Mouse (Mus musculus) adipose tissue, adult 10 weeks (tissue): ENCODE data around the gene Wls. TPM values are rescaled to one million over a fixed set of nuclear protein-coding genes. Genes with fewer than 3 reads are reported as not detected.

Experiments
- polyA plus RNA-seq: library from polyadenylated mRNA; stranded (reverse); fragments of 350-450 nt; fragmentation: Illumina TruSeq; extraction: RNeasy Lipid Tissue Mini Kit (QIAGEN cat#74804); gene quantifications from one replicate; pipeline ENCODE4 v1.2.3, GENCODE M21; 2014; ENCODE audit warnings: low read depth, low replicate concordance

The Wls gene
- polyA plus RNA-seq, result 99.7 TPM

DNA sequence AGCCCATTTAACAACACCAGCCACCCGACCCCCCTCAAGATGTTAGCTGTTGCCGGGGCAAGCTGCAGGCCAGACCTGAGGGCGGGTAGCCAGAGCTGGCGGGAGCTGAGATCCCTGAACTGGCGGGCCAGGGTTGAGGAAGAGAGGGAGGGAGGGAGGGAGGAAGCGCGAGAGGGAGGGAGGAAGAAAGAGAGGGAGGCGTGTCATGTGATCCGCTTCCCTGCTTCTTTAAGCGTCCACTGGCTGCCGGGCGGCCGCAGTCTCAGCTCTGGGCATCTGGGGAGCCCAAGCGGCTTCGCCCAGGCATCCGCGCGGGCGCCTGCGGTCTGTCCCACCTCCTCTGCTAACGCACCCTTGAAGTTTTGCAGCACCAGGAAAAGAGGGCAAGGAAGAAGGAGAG, at the start of gene Wls:
Gene Wls (plus strand): TSS at position 192 of the 400 bp plus-strand sequence.

Other genes starting within 250 kb of the Wls start
- not detected for gene Rpe65, start 240.5 kb upstream of the Wls start, polyA plus RNA-seq